Comparison of ENCODE assay signal across 8 mouse cellular contexts in genomic region chr11:115563406-115563805, GRCm38 (mm10). TPM values are rescaled to one million over a fixed set of nuclear protein-coding genes. Genes with fewer than 3 reads are reported as not detected.
DNase-seq lines count a peak whose midpoint lies in the region; ATAC-seq lines count a peak whose summit lies in the region.

No protein-coding gene starts in this region.

- no peak for DNase-seq in kidney, postnatal 36 days
- peak; percentile 13 for DNase-seq in MN1 (ENCODE audit: low spot score)
- DNase-seq in liver, embryonic 13.5 days: no peak
- no peak for DNase-seq in left cerebral cortex, adult 11 months (ENCODE audit: low spot score)
- no peak for DNase-seq in left cerebral cortex, postnatal 10 days (ENCODE audit: extremely low spot score in 1 of 2, low spot score in 2 of 2)
- DNase-seq in frontal cortex, adult 2 months (ENCODE audit: extremely low spot score in 1 of 2, low spot score in 1 of 2): no peak

- peaks cover 20% of the 10 kb centered on the region for H3K36me3 ChIP-seq in kidney, embryonic 16.5 days (ENCODE audit: insufficient read depth, low read length)
- H3K36me3 ChIP-seq in forebrain, embryonic 12.5 days (replicated peaks): peaks cover 27% of the 10 kb centered on the region
- H3K36me3 ChIP-seq in liver, embryonic 13.5 days: peaks cover 29% of the 10 kb centered on the region

- peak overlapping the region; percentile 67 for H3K4me2 ChIP-seq in kidney, embryonic 16.5 days (replicated peaks; ENCODE audit: low read depth, low read length)
- H3K4me2 ChIP-seq in forebrain, embryonic 12.5 days: peak overlapping the region; percentile 66
- H3K4me2 ChIP-seq in liver, embryonic 13.5 days: peak overlapping the region; percentile 81

- peaks cover 10% of the 10 kb centered on the region for H3K4me1 ChIP-seq in kidney, embryonic 16.5 days (ENCODE audit: insufficient read depth, low read length)
- peaks cover 13% of the 10 kb centered on the region for H3K4me1 ChIP-seq in forebrain, embryonic 12.5 days
- H3K4me1 ChIP-seq in liver, embryonic 13.5 days (replicated peaks): peaks cover 36% of the 10 kb centered on the region

- H3K9ac ChIP-seq in kidney, embryonic 16.5 days (replicated peaks; ENCODE audit: low read length): peak overlapping the region; percentile 75
- H3K9ac ChIP-seq in forebrain, embryonic 12.5 days: peak overlapping the region; percentile 70; the same call in 1 of the 2 replicates
- H3K9ac ChIP-seq in liver, embryonic 13.5 days: peak overlapping the region; percentile 80

- H3K27me3 ChIP-seq in kidney, embryonic 16.5 days (ENCODE audit: insufficient read depth, low read length): no peaks in the 10 kb centered on the region
- no peaks in the 10 kb centered on the region for H3K27me3 ChIP-seq in forebrain, embryonic 12.5 days
- no peaks in the 10 kb centered on the region for H3K27me3 ChIP-seq in liver, embryonic 13.5 days

- WGBS in kidney, embryonic 16.5 days: 48% methylated on average over 4 of the region's 4 CpGs
- 47% methylated on average over 4 of the region's 4 CpGs for WGBS in forebrain, embryonic 12.5 days
- WGBS in liver, embryonic 13.5 days (ENCODE audit: insufficient replicate concordance): 48% methylated on average over 4 of the region's 4 CpGs

- ATAC-seq in kidney, embryonic 16.5 days (ENCODE audit: low FRiP score, low TSS enrichment): no peak
- ATAC-seq in forebrain, embryonic 12.5 days (ENCODE audit: low FRiP score): peak; percentile 47; the same call in 1 of the 2 replicates
- peak; percentile 56 for ATAC-seq in liver, embryonic 13.5 days (ENCODE audit: low read depth)

- peak overlapping the region; percentile 92 for H3K4me3 ChIP-seq in kidney, embryonic 16.5 days (ENCODE audit: low read length)
- H3K4me3 ChIP-seq in forebrain, embryonic 12.5 days (replicated peaks): peak overlapping the region; percentile 79
- H3K4me3 ChIP-seq in liver, embryonic 13.5 days (replicated peaks): peak overlapping the region; percentile 76

- peak overlapping the region; percentile 81 for H3K27ac ChIP-seq in kidney, embryonic 16.5 days (ENCODE audit: low read length)
- no peak overlapping the region for H3K27ac ChIP-seq in forebrain, embryonic 12.5 days
- peak overlapping the region; percentile 88 for H3K27ac ChIP-seq in liver, embryonic 13.5 days

- no peaks in the 10 kb centered on the region for H3K9me3 ChIP-seq in kidney, embryonic 16.5 days (ENCODE audit: low read length)
- H3K9me3 ChIP-seq in forebrain, embryonic 12.5 days: no peaks in the 10 kb centered on the region
- H3K9me3 ChIP-seq in liver, embryonic 13.5 days (replicated peaks): no peaks in the 10 kb centered on the region

- intact Hi-C loops in left cerebral cortex, postnatal 10 days (cut with DNase I): no loop called here

RNA-seq across cellular contexts. Expression of gene Nup85, which starts 0.8 kb away (rescaled TPM):
- polyA plus RNA-seq in kidney, embryonic 16.5 days (2015; fragmentation: Nextera tagmentation; extraction: Ambion mirVana): 180 and 184 TPM in 2 replicates
- polyA plus RNA-seq in forebrain, embryonic 12.5 days (2016; fragmentation: Nextera tagmentation; extraction: Ambion mirVana): 194 and 199 TPM in 2 replicates
- 158 and 175 TPM in 2 replicates for polyA plus RNA-seq in liver, embryonic 13.5 days (2015; fragmentation: Nextera tagmentation; extraction: Ambion mirVana)
- total RNA-seq in left cerebral cortex, postnatal 10 days (2021): 10 to 100 TPM; 43.9 to 51.2 TPM
- 71.0 and 72.9 TPM in 2 replicates for polyA plus RNA-seq in frontal cortex, adult 2 months (2012; rRNA removed)

RNA-seq across cellular contexts. Expression of gene Sumo2, which starts 27.3 kb away (rescaled TPM):
- polyA plus RNA-seq in kidney, embryonic 16.5 days (2015; fragmentation: Nextera tagmentation; extraction: Ambion mirVana): 939 and 944 TPM in 2 replicates
- 1,429 and 1,474 TPM in 2 replicates for polyA plus RNA-seq in forebrain, embryonic 12.5 days (2016; fragmentation: Nextera tagmentation; extraction: Ambion mirVana)
- 532 and 597 TPM in 2 replicates for polyA plus RNA-seq in liver, embryonic 13.5 days (2015; fragmentation: Nextera tagmentation; extraction: Ambion mirVana)
- total RNA-seq in left cerebral cortex, postnatal 10 days (2021): 100 to 1,000 TPM; 396 to 399 TPM
- polyA plus RNA-seq in frontal cortex, adult 2 months (2012; rRNA removed): 365 and 405 TPM in 2 replicates

RNA-seq across cellular contexts. Expression of gene Mrps7, which starts 40.3 kb away (rescaled TPM):
- 101 and 103 TPM in 2 replicates for polyA plus RNA-seq in kidney, embryonic 16.5 days (2015; fragmentation: Nextera tagmentation; extraction: Ambion mirVana)
- polyA plus RNA-seq in forebrain, embryonic 12.5 days (2016; fragmentation: Nextera tagmentation; extraction: Ambion mirVana): 87.4 and 89.5 TPM in 2 replicates
- 71.5 and 77.4 TPM in 2 replicates for polyA plus RNA-seq in liver, embryonic 13.5 days (2015; fragmentation: Nextera tagmentation; extraction: Ambion mirVana)
- total RNA-seq in left cerebral cortex, postnatal 10 days (2021): 10 to 100 TPM; 52.7 to 58.7 TPM
- polyA plus RNA-seq in frontal cortex, adult 2 months (2012; rRNA removed): 40.7 and 42.9 TPM in 2 replicates

RNA-seq across cellular contexts. Expression of gene Gga3, which starts 40.4 kb away (rescaled TPM):
- 24.5 and 26.8 TPM in 2 replicates for polyA plus RNA-seq in kidney, embryonic 16.5 days (2015; fragmentation: Nextera tagmentation; extraction: Ambion mirVana)
- 32.3 and 35.1 TPM in 2 replicates for polyA plus RNA-seq in forebrain, embryonic 12.5 days (2016; fragmentation: Nextera tagmentation; extraction: Ambion mirVana)
- polyA plus RNA-seq in liver, embryonic 13.5 days (2015; fragmentation: Nextera tagmentation; extraction: Ambion mirVana): 8.5 and 10.5 TPM in 2 replicates
- 10 to 100 TPM; 51.4 to 65.1 TPM for total RNA-seq in left cerebral cortex, postnatal 10 days (2021)
- polyA plus RNA-seq in frontal cortex, adult 2 months (2012; rRNA removed): 61.7 and 65.1 TPM in 2 replicates

RNA-seq across cellular contexts. Expression of gene Jpt1, which starts 49.2 kb away (rescaled TPM):
- polyA plus RNA-seq in kidney, embryonic 16.5 days (2015; fragmentation: Nextera tagmentation; extraction: Ambion mirVana): 457 and 461 TPM in 2 replicates
- polyA plus RNA-seq in forebrain, embryonic 12.5 days (2016; fragmentation: Nextera tagmentation; extraction: Ambion mirVana): 1,151 and 1,196 TPM in 2 replicates
- 292 and 314 TPM in 2 replicates for polyA plus RNA-seq in liver, embryonic 13.5 days (2015; fragmentation: Nextera tagmentation; extraction: Ambion mirVana)
- 100 to 1,000 TPM; 312 to 341 TPM for total RNA-seq in left cerebral cortex, postnatal 10 days (2021)
- polyA plus RNA-seq in frontal cortex, adult 2 months (2012; rRNA removed): 209 and 216 TPM in 2 replicates
